Mouse (Mus musculus) cortical plate, adult 2 months (tissue): ENCODE results near the gene Creb3l4.

Experiments used
- CTCF ChIP-seq: fragments of 200-500 bp; IDR thresholded peaks from 2 replicates; pipeline ENCODE4 v1.5.1; 2011; ENCODE audit warnings: mild to moderate bottlenecking, control low read depth, low read length; ENCODE audit not compliant: insufficient read depth; ENCODE audit errors: extremely low read depth
- POLR2A ChIP-seq: fragments of 200-500 bp; IDR thresholded peaks from 2 replicates; pipeline ENCODE4 v1.6.1; 2011; ENCODE audit warnings: mild to moderate bottlenecking, low read length, control low read depth; ENCODE audit not compliant: insufficient read depth; ENCODE audit errors: extremely low read depth

DNA sequence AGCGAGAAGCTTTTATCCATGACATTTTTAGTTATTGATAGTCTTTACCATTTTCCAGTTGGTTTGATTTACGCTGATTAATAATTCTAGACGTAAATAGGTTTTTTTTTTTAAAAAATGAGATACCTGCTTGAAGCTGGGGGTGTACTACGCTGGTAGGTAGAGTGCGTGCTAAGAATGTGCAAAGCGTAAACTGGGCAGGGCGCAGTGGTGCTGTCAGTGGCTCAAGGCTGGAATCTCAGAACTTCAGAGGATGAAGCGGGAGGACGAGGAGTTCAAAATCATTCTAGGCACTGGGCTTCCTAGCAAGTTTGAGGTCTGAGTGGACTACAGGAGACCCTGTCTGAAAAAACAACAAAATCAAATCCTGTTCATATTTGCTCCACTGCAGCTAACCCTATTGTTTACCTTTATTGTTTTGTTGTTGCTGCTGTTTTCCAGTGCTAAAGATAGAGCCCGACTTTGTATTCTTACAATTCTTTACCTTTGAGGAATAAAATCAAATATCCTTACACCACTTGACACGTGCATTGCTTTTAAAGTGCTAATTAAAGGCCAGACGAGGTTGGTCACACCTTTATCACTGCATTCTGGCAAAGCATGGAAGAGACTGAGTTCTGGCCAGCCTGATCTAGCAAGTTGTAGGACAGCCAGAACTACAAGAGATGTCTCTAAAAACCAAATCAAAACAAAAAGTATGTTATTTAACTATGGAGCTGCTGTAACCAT, 29.2 kb downstream of the Creb3l4 start:
- TF ChIP-seq CTCF (no peak), POLR2A (no peak)
